Mouse (Mus musculus) heart, adult 8-10 months (tissue): ENCODE results near the gene Ankrd61. TPM values are rescaled to one million over a fixed set of nuclear protein-coding genes. Genes with fewer than 3 reads are reported as not detected.

Experiments used
- DNase-seq: peaks from one replicate; pipeline ENCODE4 v3.0.0; 2022; ENCODE audit warnings: low spot score
- total RNA-seq, 4 experiments: library from RNA; stranded (reverse); gene quantifications; 2 replicates each; pipeline ENCODE4 v1.2.4; 2022

The Ankrd61 gene
- total RNA-seq, 4 experiments from 2014 or later = not detected

- DNase-seq = no peak
Observed at GRCm38 (mm10) chr5:143893396-143893795, 4.1 kb downstream of the Ankrd61 start.

GRCm38 (mm10) chr5:143892255-143892886, 5.1 kb downstream of the Ankrd61 start:
- no peak for DNase-seq

- DNase-seq = no peak
Observed at GRCm38 (mm10) chr5:143890741-143891140, 6.7 kb downstream of the Ankrd61 start.

GRCm38 (mm10) chr5:143885274-143885673, 12.2 kb downstream of the Ankrd61 start:
- no peak for DNase-seq

- DNase-seq = no peak
Observed at GRCm38 (mm10) chr5:143874571-143874970, 22.9 kb downstream of the Ankrd61 start.

- DNase-seq = no peak
Observed at GRCm38 (mm10) chr5:143871547-143872169, 25.8 kb downstream of the Ankrd61 start.

Other genes with a start within 250 kb of the Ankrd61 start
- gene Usp42, start 165.4 kb downstream of the Ankrd61 start, total RNA-seq = 1 to 10 TPM; 5.6 to 7.9 (median 6.9) TPM
- 10 to 100 TPM; 19.0 to 22.3 (median 21.3) TPM for gene Eif2ak1, start 79.9 kb downstream of the Ankrd61 start, total RNA-seq
- gene Aimp2, start 12.2 kb upstream of the Ankrd61 start, total RNA-seq = 10 to 100 TPM; 29.4 to 31.0 (median 30.9) TPM
- 1 to 10 TPM; 2.7 to 5.1 (median 3.6) TPM for gene Pms2, start 12.3 kb upstream of the Ankrd61 start, total RNA-seq
- gene Gm42421, start 30.5 kb upstream of the Ankrd61 start, total RNA-seq = under 1 TPM in 1 of 4 experiments, not detected in 3; 0.47 TPM
- under 1 TPM; 0.13 to 0.37 (median 0.25) TPM for gene Rsph10b, start 35.4 kb upstream of the Ankrd61 start, total RNA-seq
- gene Ccz1, start 117.2 kb upstream of the Ankrd61 start, total RNA-seq = 10 to 100 TPM; 27.4 to 33.6 (median 29.4) TPM
- gene Ocm, start 129.0 kb upstream of the Ankrd61 start, total RNA-seq = not detected
- gene Lmtk2, start 202.8 kb upstream of the Ankrd61 start, total RNA-seq = 10 to 100 TPM; 31.3 to 33.3 (median 32.0) TPM